Mouse (Mus musculus): ENCODE measurements at regions not wholly inside any gene's neighbourhood (a gene's known extent, or its start where the extent isn't known, plus 50 kb on each side); places are given as distances from the start of the nearest gene placed in this dataset.
A peak's percentile ranks its signal among the peaks of the same experiment; 100 is the strongest.

DNA sequence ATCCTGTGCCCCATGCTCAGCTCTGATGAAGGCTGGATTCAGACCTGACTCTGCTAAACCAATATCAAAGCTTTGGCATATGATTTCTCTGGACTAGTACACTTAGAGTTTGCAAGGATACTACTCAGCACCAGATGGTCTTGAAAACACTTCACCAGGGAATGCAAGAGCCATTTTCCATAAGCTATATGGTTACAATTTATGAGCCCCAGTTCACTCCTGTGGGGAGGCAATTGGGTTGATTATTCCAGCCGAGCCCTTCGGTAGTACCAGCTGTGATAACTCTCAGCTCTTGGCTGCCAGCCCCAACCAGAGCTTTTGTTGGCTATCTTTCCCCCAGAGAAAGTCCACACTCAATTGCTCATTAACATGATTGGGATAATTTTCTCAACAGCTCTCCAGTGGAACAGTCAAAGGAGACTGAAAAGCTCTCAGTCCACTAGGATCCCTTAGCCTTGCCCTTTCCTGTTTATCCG lies 210.5 kb upstream of the Fggy start:
- Histone ChIP-seq H3K4me2 (no peak overlapping the region), H3K4me1 (replicated peaks; ENCODE audit: control insufficient read depth, insufficient read depth, low read length) (no peaks in the 10 kb centered on the region), H3K36me3 (ENCODE audit: control insufficient read depth, insufficient read depth, low read length) (no peaks in the 10 kb centered on the region), H3K4me3 (ENCODE audit: low read depth, low read length) (no peak overlapping the region), H3K27ac (ENCODE audit: low read depth, low read length) (no peak overlapping the region), H3K9ac (ENCODE audit: low read depth, low read length) (no peak overlapping the region), H3K9me3 (ENCODE audit: control insufficient read depth, low read length) (no peaks in the 10 kb centered on the region), H3K27me3 (replicated peaks; ENCODE audit: control insufficient read depth, insufficient read depth, low read length) (no peaks in the 10 kb centered on the region)
- 74% methylated on average over 3 of the region's 3 CpGs for WGBS
- DNase-seq (ENCODE audit: low spot score) (no peak), ATAC-seq (replicated peaks; ENCODE audit: low FRiP score) (no peak)

DNA sequence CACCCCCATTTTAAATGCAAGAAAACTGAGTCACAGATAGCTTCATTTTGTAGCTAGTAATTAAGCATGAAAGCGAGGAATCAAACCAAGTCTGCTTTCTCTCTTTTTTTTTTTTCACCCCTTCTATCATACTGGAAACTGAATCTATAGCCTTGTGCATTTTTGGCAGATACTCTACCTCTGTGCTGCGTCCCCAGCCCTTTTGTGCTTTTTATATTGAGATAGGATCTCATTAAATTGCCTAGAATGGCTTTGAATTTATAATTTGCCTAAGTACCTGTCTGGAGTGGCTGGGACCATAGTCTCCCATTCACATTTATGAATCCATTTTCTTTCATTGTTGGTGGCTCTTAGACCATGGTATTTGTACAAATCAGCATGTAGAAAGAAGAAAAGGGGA lies 209.9 kb upstream of the Fggy start:
- 72% methylated on average over 2 of the region's 2 CpGs for WGBS
- no peaks in the 10 kb centered on the region for H3K27me3 ChIP-seq (replicated peaks; ENCODE audit: control insufficient read depth, insufficient read depth, low read length)
- ATAC-seq (replicated peaks; ENCODE audit: low FRiP score), result no peak

DNA sequence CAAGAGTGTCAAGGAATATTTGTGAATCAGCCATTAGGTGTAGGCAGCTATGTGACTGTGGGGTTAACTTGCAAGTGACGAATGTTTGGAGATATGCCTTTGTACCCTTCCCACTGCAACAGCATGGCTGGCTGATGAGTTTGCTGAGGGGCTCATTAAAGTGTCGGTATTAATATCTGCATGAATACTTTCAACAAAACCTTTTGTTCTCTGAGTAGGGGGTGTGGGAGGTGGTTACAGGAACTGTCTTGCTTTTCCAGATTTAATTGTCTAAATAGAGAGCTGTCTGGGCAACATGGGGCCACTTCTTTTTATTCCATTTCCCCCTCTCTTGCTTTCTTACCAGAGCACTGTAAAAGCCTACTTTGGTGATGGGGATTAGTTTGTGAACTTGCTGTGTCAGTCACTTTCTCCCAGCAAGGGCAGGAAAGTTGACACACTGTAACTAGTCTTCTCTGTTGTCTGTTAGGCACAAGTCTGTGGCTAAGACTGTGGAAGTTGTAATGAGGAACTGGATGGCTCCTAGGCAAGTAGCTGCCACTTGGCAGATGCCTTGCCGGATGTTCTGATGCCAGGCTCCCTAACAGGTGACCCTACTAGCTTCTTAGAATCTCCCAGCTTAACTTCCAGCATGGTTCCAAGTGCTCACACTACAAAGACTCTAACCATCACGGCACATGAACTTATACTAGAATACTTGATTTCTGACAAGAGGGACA lies 208.7 kb upstream of the Fggy start:
- Histone ChIP-seq H3K27ac (ENCODE audit: low read depth, low read length) (no peak overlapping the region), H3K27me3 (replicated peaks; ENCODE audit: control insufficient read depth, insufficient read depth, low read length) (no peaks in the 10 kb centered on the region), H3K36me3 (ENCODE audit: control insufficient read depth, insufficient read depth, low read length) (no peaks in the 10 kb centered on the region), H3K4me1 (replicated peaks; ENCODE audit: control insufficient read depth, insufficient read depth, low read length) (no peaks in the 10 kb centered on the region), H3K9me3 (ENCODE audit: control insufficient read depth, low read length) (no peaks in the 10 kb centered on the region), H3K9ac (ENCODE audit: low read depth, low read length) (no peak overlapping the region), H3K4me2 (no peak overlapping the region), H3K4me3 (ENCODE audit: low read depth, low read length) (no peak overlapping the region)
- DNase-seq (ENCODE audit: low spot score) (no peak), ATAC-seq (replicated peaks; ENCODE audit: low FRiP score) (no peak)
- 68% methylated on average over 4 of the region's 4 CpGs for WGBS

More for the DNA sequence above, 209.9 kb upstream of the Fggy start:
- no peaks in the 10 kb centered on the region for H3K9me3 ChIP-seq (ENCODE audit: control insufficient read depth, low read length)
- H3K27ac ChIP-seq (ENCODE audit: low read depth, low read length), result no peak overlapping the region
- no peaks in the 10 kb centered on the region for H3K4me1 ChIP-seq (replicated peaks; ENCODE audit: control insufficient read depth, insufficient read depth, low read length)
- no peak overlapping the region for H3K9ac ChIP-seq (ENCODE audit: low read depth, low read length)
- no peak overlapping the region for H3K4me3 ChIP-seq (ENCODE audit: low read depth, low read length)
- H3K36me3 ChIP-seq (ENCODE audit: control insufficient read depth, insufficient read depth, low read length), result no peaks in the 10 kb centered on the region
- DNase-seq (ENCODE audit: low spot score), result no peak
- H3K4me2 ChIP-seq, result no peak overlapping the region

DNA sequence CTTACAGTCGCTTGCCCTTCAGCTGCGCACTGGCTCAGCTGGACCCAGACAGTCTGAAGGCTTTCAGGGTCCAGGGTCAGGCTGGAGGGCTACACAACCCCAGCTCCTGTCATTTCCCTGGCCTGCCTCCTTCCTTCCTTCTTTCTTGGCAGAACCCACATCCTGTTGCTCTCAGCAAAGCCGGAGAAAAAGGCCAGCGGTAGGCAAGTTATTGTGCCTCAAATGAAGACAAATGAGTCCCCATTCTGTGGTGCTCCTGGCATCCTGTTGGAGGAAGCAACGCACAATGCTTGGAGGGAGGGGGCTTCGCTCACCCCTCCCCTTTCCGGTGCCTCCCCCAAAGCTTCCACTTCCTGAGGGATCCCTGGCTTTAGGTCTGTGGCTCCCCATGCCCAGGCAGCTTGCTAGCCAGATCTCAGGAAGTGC lies 203.4 kb upstream of the Fggy start:
- Histone ChIP-seq H3K4me1 (replicated peaks; ENCODE audit: control insufficient read depth, insufficient read depth, low read length) (no peaks in the 10 kb centered on the region), H3K9me3 (ENCODE audit: control insufficient read depth, low read length) (no peaks in the 10 kb centered on the region), H3K4me2 (no peak overlapping the region), H3K36me3 (ENCODE audit: control insufficient read depth, insufficient read depth, low read length) (no peaks in the 10 kb centered on the region), H3K4me3 (ENCODE audit: low read depth, low read length) (no peak overlapping the region), H3K27ac (ENCODE audit: low read depth, low read length) (peak overlapping the region; percentile 66; the same call in 1 of the 2 replicates), H3K27me3 (replicated peaks; ENCODE audit: control insufficient read depth, insufficient read depth, low read length) (no peaks in the 10 kb centered on the region), H3K9ac (ENCODE audit: low read depth, low read length) (no peak overlapping the region)
- DNase-seq (ENCODE audit: low spot score) (peak; percentile 40), ATAC-seq (replicated peaks; ENCODE audit: low FRiP score) (peak; percentile 63)
- 32% methylated on average over 7 of the region's 7 CpGs for WGBS

- no peak for DNase-seq (ENCODE audit: low spot score)
- Histone ChIP-seq H3K9ac (ENCODE audit: low read depth, low read length) (no peak overlapping the region), H3K27me3 (replicated peaks; ENCODE audit: control insufficient read depth, insufficient read depth, low read length) (no peaks in the 10 kb centered on the region), H3K4me3 (ENCODE audit: low read depth, low read length) (no peak overlapping the region), H3K27ac (ENCODE audit: low read depth, low read length) (no peak overlapping the region), H3K9me3 (ENCODE audit: control insufficient read depth, low read length) (no peaks in the 10 kb centered on the region), H3K36me3 (ENCODE audit: control insufficient read depth, insufficient read depth, low read length) (no peaks in the 10 kb centered on the region), H3K4me2 (no peak overlapping the region), H3K4me1 (replicated peaks; ENCODE audit: control insufficient read depth, insufficient read depth, low read length) (no peaks in the 10 kb centered on the region)
- ATAC-seq (replicated peaks; ENCODE audit: low FRiP score), result no peak
- 65% methylated on average over 2 of the region's 2 CpGs for WGBS
These were observed 198.6 kb upstream of the Fggy start for GRCm38 (mm10) chr4:95358674-95359073.

GRCm38 (mm10) chr4:95360336-95360967 lies 196.9 kb upstream of the Fggy start:
- no peaks in the 10 kb centered on the region for H3K4me1 ChIP-seq (replicated peaks; ENCODE audit: control insufficient read depth, insufficient read depth, low read length)
- H3K9me3 ChIP-seq (ENCODE audit: control insufficient read depth, low read length), result no peaks in the 10 kb centered on the region
- H3K9ac ChIP-seq (ENCODE audit: low read depth, low read length), result no peak overlapping the region
- WGBS, result 66% methylated on average over 3 of the region's 3 CpGs
- no peaks in the 10 kb centered on the region for H3K27me3 ChIP-seq (replicated peaks; ENCODE audit: control insufficient read depth, insufficient read depth, low read length)
- no peak overlapping the region for H3K27ac ChIP-seq (ENCODE audit: low read depth, low read length)
- ATAC-seq (replicated peaks; ENCODE audit: low FRiP score) (no peak), DNase-seq (ENCODE audit: low spot score) (no peak)
- no peak overlapping the region for H3K4me3 ChIP-seq (ENCODE audit: low read depth, low read length)
- no peaks in the 10 kb centered on the region for H3K36me3 ChIP-seq (ENCODE audit: control insufficient read depth, insufficient read depth, low read length)
- H3K4me2 ChIP-seq, result no peak overlapping the region

DNA sequence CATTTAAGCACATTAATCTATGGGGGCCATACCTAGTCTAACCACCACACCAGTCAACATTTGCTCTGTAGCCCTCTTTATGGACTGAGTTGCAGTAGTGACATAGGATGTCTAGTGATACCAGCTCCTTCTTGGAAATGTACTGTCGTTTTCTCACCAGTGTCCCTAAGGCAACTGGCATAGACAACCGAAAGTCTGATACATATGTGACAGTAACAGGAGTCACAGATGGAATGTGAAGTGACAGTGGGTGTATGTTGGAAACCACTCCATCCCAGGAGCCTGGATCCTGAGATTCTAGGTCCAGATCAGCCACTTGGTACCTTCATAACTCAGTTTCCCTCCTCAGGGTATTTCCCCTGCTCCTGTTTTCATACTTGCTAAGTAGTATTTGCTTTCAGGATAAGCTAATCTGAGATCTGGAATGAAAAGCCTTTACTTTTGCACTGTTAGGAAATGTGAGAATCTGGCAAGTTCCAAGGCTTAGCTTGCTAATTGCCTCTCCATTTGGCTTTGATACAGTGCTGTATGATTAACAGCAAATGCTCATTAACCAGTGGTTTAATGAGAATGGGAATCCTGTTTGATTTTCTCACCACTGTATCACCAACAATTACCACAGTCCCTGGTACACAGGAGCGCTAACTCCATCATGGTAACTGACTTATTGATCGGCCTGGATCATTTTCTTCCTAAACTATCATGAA lies 192.8 kb upstream of the Fggy start:
- DNase-seq (ENCODE audit: low spot score), result no peak
- Histone ChIP-seq H3K27me3 (replicated peaks; ENCODE audit: control insufficient read depth, insufficient read depth, low read length) (no peaks in the 10 kb centered on the region), H3K4me2 (no peak overlapping the region)

DNA sequence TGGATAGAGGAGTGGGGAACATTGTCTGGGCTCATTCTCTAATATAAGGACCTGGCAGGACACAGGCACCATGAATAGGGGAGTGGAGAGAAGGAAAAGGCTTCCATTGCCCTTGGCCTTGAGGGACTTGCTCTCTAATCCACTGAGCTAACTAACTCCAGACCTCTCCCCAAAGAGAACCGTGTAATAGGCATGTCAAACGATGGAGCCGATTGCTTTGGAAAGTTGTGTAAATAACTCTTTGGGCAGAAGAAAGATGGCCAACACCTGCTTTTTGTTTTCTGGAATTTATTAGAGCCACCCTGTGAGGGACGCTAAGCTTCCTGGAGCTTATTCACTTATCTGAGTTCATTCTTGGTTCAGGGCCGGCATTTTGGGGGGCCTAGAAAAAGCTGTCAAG lies 180.9 kb upstream of the Fggy start:
- H3K27ac ChIP-seq (ENCODE audit: low read depth, low read length), result no peak overlapping the region
- no peak for ATAC-seq (replicated peaks; ENCODE audit: low FRiP score)
- 70% methylated on average over 5 of the region's 5 CpGs for WGBS

More for the DNA sequence above, 192.8 kb upstream of the Fggy start:
- Histone ChIP-seq H3K9ac (ENCODE audit: low read depth, low read length) (no peak overlapping the region), H3K4me1 (replicated peaks; ENCODE audit: control insufficient read depth, insufficient read depth, low read length) (no peaks in the 10 kb centered on the region), H3K4me3 (ENCODE audit: low read depth, low read length) (no peak overlapping the region), H3K9me3 (ENCODE audit: control insufficient read depth, low read length) (no peaks in the 10 kb centered on the region), H3K36me3 (ENCODE audit: control insufficient read depth, insufficient read depth, low read length) (no peaks in the 10 kb centered on the region), H3K27ac (ENCODE audit: low read depth, low read length) (no peak overlapping the region)
- ATAC-seq (replicated peaks; ENCODE audit: low FRiP score), result no peak
- 81% methylated on average over 4 of the region's 4 CpGs for WGBS

More for the DNA sequence above, 180.9 kb upstream of the Fggy start:
- no peak for DNase-seq (ENCODE audit: low spot score)
- Histone ChIP-seq H3K4me2 (no peak overlapping the region), H3K9me3 (ENCODE audit: control insufficient read depth, low read length) (no peaks in the 10 kb centered on the region), H3K4me1 (replicated peaks; ENCODE audit: control insufficient read depth, insufficient read depth, low read length) (no peaks in the 10 kb centered on the region), H3K36me3 (ENCODE audit: control insufficient read depth, insufficient read depth, low read length) (no peaks in the 10 kb centered on the region), H3K9ac (ENCODE audit: low read depth, low read length) (no peak overlapping the region), H3K27me3 (replicated peaks; ENCODE audit: control insufficient read depth, insufficient read depth, low read length) (no peaks in the 10 kb centered on the region), H3K4me3 (ENCODE audit: low read depth, low read length) (no peak overlapping the region)

Measured in liver, embryonic 11.5 days (tissue).